Mouse (Mus musculus): ENCODE results near the gene Mrap. TPM values are rescaled to one million over a fixed set of nuclear protein-coding genes. Genes with fewer than 3 reads are reported as not detected.

Mrap gene
- polyA plus RNA-seq, 1 experiment from 2014 or later: 36.1 TPM

GRCm38 (mm10) chr16:90774646-90775045, 36.6 kb downstream of the Mrap start:
- Histone ChIP-seq H3K27me3 (ENCODE audit: control insufficient read depth, insufficient read depth, low read length) (no peaks in the 10 kb centered on the region), H3K9ac (ENCODE audit: low read length) (no peak overlapping the region), H3K27ac (ENCODE audit: low read length) (no peak overlapping the region), H3K36me3 (ENCODE audit: control insufficient read depth, insufficient read depth) (peaks cover 54% of the 10 kb centered on the region), H3K9me3 (replicated peaks; ENCODE audit: control insufficient read depth, low read length) (no peaks in the 10 kb centered on the region), H3K4me2 (ENCODE audit: low read depth, low read length) (no peak overlapping the region), H3K4me1 (ENCODE audit: control insufficient read depth, insufficient read depth, low read length) (no peaks in the 10 kb centered on the region), H3K4me3 (ENCODE audit: low read length) (no peak overlapping the region)
- WGBS: 81% methylated on average over 6 of the region's 6 CpGs
- no peak for ATAC-seq (replicated peaks; ENCODE audit: extremely low read depth, insufficient read depth, low FRiP score)

- Histone ChIP-seq H3K4me2 (ENCODE audit: low read depth, low read length) (no peak overlapping the region), H3K27ac (ENCODE audit: low read length) (no peak overlapping the region), H3K9ac (ENCODE audit: low read length) (no peak overlapping the region), H3K4me3 (ENCODE audit: low read length) (no peak overlapping the region), H3K36me3 (ENCODE audit: control insufficient read depth, insufficient read depth) (peaks cover 52% of the 10 kb centered on the region), H3K9me3 (replicated peaks; ENCODE audit: control insufficient read depth, low read length) (no peaks in the 10 kb centered on the region), H3K4me1 (ENCODE audit: control insufficient read depth, insufficient read depth, low read length) (no peaks in the 10 kb centered on the region), H3K27me3 (ENCODE audit: control insufficient read depth, insufficient read depth, low read length) (no peaks in the 10 kb centered on the region)
- no peak for ATAC-seq (replicated peaks; ENCODE audit: extremely low read depth, insufficient read depth, low FRiP score)
- WGBS: 83% methylated on average over 10 of the region's 10 CpGs
These were observed 38.0 kb downstream of the Mrap start for GRCm38 (mm10) chr16:90775946-90776520.

GRCm38 (mm10) chr16:90779783-90780182, 41.8 kb downstream of the Mrap start:
- H3K9ac ChIP-seq (ENCODE audit: low read length): no peak overlapping the region

GRCm38 (mm10) chr16:90783302-90783701, 45.3 kb downstream of the Mrap start:
- no peak overlapping the region for H3K9ac ChIP-seq (ENCODE audit: low read length)
- ATAC-seq (replicated peaks; ENCODE audit: extremely low read depth, insufficient read depth, low FRiP score): peak; percentile 87
- peaks cover 18% of the 10 kb centered on the region for H3K4me1 ChIP-seq (ENCODE audit: control insufficient read depth, insufficient read depth, low read length)
- no peaks in the 10 kb centered on the region for H3K9me3 ChIP-seq (replicated peaks; ENCODE audit: control insufficient read depth, low read length)
- no peaks in the 10 kb centered on the region for H3K27me3 ChIP-seq (ENCODE audit: control insufficient read depth, insufficient read depth, low read length)
- H3K4me2 ChIP-seq (ENCODE audit: low read depth, low read length): peak overlapping the region; percentile 33; the same call in 1 of the 2 replicates
- peak overlapping the region; percentile 69 for H3K27ac ChIP-seq (ENCODE audit: low read length)
- 53% methylated on average over 11 of the region's 11 CpGs for WGBS
- H3K4me3 ChIP-seq (ENCODE audit: low read length): no peak overlapping the region
- H3K36me3 ChIP-seq (ENCODE audit: control insufficient read depth, insufficient read depth): peaks cover 36% of the 10 kb centered on the region

More at GRCm38 (mm10) chr16:90779783-90780182, 41.8 kb downstream of the Mrap start:
- Histone ChIP-seq H3K4me1 (ENCODE audit: control insufficient read depth, insufficient read depth, low read length) (peaks cover 11% of the 10 kb centered on the region), H3K36me3 (ENCODE audit: control insufficient read depth, insufficient read depth) (peaks cover 34% of the 10 kb centered on the region), H3K9me3 (replicated peaks; ENCODE audit: control insufficient read depth, low read length) (no peaks in the 10 kb centered on the region), H3K4me2 (ENCODE audit: low read depth, low read length) (no peak overlapping the region), H3K4me3 (ENCODE audit: low read length) (no peak overlapping the region), H3K27me3 (ENCODE audit: control insufficient read depth, insufficient read depth, low read length) (no peaks in the 10 kb centered on the region), H3K27ac (ENCODE audit: low read length) (no peak overlapping the region)
- no peak for ATAC-seq (replicated peaks; ENCODE audit: extremely low read depth, insufficient read depth, low FRiP score)
- WGBS: 69% methylated on average over 11 of the region's 11 CpGs

- ATAC-seq (replicated peaks; ENCODE audit: extremely low read depth, insufficient read depth, low FRiP score): peak; percentile 37; the same call in 1 of the 2 replicates
- H3K4me2 ChIP-seq (ENCODE audit: low read depth, low read length): no peak overlapping the region
- 46% methylated on average over 4 of the region's 4 CpGs for WGBS
- H3K4me1 ChIP-seq (ENCODE audit: control insufficient read depth, insufficient read depth, low read length): peaks cover 18% of the 10 kb centered on the region
- H3K4me3 ChIP-seq (ENCODE audit: low read length): no peak overlapping the region
- no peaks in the 10 kb centered on the region for H3K27me3 ChIP-seq (ENCODE audit: control insufficient read depth, insufficient read depth, low read length)
- no peak overlapping the region for H3K9ac ChIP-seq (ENCODE audit: low read length)
- no peak overlapping the region for H3K27ac ChIP-seq (ENCODE audit: low read length)
- no peaks in the 10 kb centered on the region for H3K9me3 ChIP-seq (replicated peaks; ENCODE audit: control insufficient read depth, low read length)
- peaks cover 32% of the 10 kb centered on the region for H3K36me3 ChIP-seq (ENCODE audit: control insufficient read depth, insufficient read depth)
These were observed 47.2 kb downstream of the Mrap start for GRCm38 (mm10) chr16:90785257-90785656.

GRCm38 (mm10) chr16:90788580-90788979, 50.6 kb downstream of the Mrap start:
- Histone ChIP-seq H3K9ac (ENCODE audit: low read length) (no peak overlapping the region), H3K4me3 (ENCODE audit: low read length) (no peak overlapping the region), H3K4me1 (ENCODE audit: control insufficient read depth, insufficient read depth, low read length) (peaks cover 13% of the 10 kb centered on the region), H3K27ac (ENCODE audit: low read length) (no peak overlapping the region), H3K27me3 (ENCODE audit: control insufficient read depth, insufficient read depth, low read length) (no peaks in the 10 kb centered on the region), H3K4me2 (ENCODE audit: low read depth, low read length) (no peak overlapping the region), H3K9me3 (replicated peaks; ENCODE audit: control insufficient read depth, low read length) (no peaks in the 10 kb centered on the region), H3K36me3 (ENCODE audit: control insufficient read depth, insufficient read depth) (peaks cover 30% of the 10 kb centered on the region)
- 90% methylated on average over 6 of the region's 6 CpGs for WGBS
- ATAC-seq (replicated peaks; ENCODE audit: extremely low read depth, insufficient read depth, low FRiP score): no peak

- Histone ChIP-seq H3K27ac (ENCODE audit: low read length) (no peak overlapping the region), H3K36me3 (ENCODE audit: control insufficient read depth, insufficient read depth) (peaks cover 38% of the 10 kb centered on the region), H3K27me3 (ENCODE audit: control insufficient read depth, insufficient read depth, low read length) (no peaks in the 10 kb centered on the region), H3K9me3 (replicated peaks; ENCODE audit: control insufficient read depth, low read length) (no peaks in the 10 kb centered on the region), H3K4me1 (ENCODE audit: control insufficient read depth, insufficient read depth, low read length) (no peaks in the 10 kb centered on the region), H3K4me3 (ENCODE audit: low read length) (no peak overlapping the region), H3K9ac (ENCODE audit: low read length) (no peak overlapping the region), H3K4me2 (ENCODE audit: low read depth, low read length) (no peak overlapping the region)
- WGBS: 80% methylated on average over 6 of the region's 6 CpGs
- ATAC-seq (replicated peaks; ENCODE audit: extremely low read depth, insufficient read depth, low FRiP score): no peak
These were observed 52.9 kb downstream of the Mrap start for GRCm38 (mm10) chr16:90790946-90791345.

GRCm38 (mm10) chr16:90792066-90792465, 54.1 kb downstream of the Mrap start:
- no peaks in the 10 kb centered on the region for H3K4me1 ChIP-seq (ENCODE audit: control insufficient read depth, insufficient read depth, low read length)
- no peak overlapping the region for H3K9ac ChIP-seq (ENCODE audit: low read length)
- H3K27ac ChIP-seq (ENCODE audit: low read length): no peak overlapping the region
- no peak overlapping the region for H3K4me2 ChIP-seq (ENCODE audit: low read depth, low read length)
- ATAC-seq (replicated peaks; ENCODE audit: extremely low read depth, insufficient read depth, low FRiP score): no peak
- H3K27me3 ChIP-seq (ENCODE audit: control insufficient read depth, insufficient read depth, low read length): no peaks in the 10 kb centered on the region
- WGBS: 59% methylated on average over 5 of the region's 5 CpGs
- no peak overlapping the region for H3K4me3 ChIP-seq (ENCODE audit: low read length)
- no peaks in the 10 kb centered on the region for H3K9me3 ChIP-seq (replicated peaks; ENCODE audit: control insufficient read depth, low read length)
- H3K36me3 ChIP-seq (ENCODE audit: control insufficient read depth, insufficient read depth): peaks cover 33% of the 10 kb centered on the region

- H3K4me2 ChIP-seq (ENCODE audit: low read depth, low read length): no peak overlapping the region
- no peaks in the 10 kb centered on the region for H3K9me3 ChIP-seq (replicated peaks; ENCODE audit: control insufficient read depth, low read length)
- WGBS: 58% methylated on average over 3 of the region's 3 CpGs
- no peak for ATAC-seq (replicated peaks; ENCODE audit: extremely low read depth, insufficient read depth, low FRiP score)
- H3K27ac ChIP-seq (ENCODE audit: low read length): no peak overlapping the region
- H3K27me3 ChIP-seq (ENCODE audit: control insufficient read depth, insufficient read depth, low read length): no peaks in the 10 kb centered on the region
- H3K4me3 ChIP-seq (ENCODE audit: low read length): no peak overlapping the region
- H3K4me1 ChIP-seq (ENCODE audit: control insufficient read depth, insufficient read depth, low read length): no peaks in the 10 kb centered on the region
- H3K9ac ChIP-seq (ENCODE audit: low read length): no peak overlapping the region
- peaks cover 29% of the 10 kb centered on the region for H3K36me3 ChIP-seq (ENCODE audit: control insufficient read depth, insufficient read depth)
These were observed 54.5 kb downstream of the Mrap start for GRCm38 (mm10) chr16:90792500-90792899.
